Mouse (Mus musculus) bone marrow macrophage, adult 2 months (primary cell): ENCODE data around the gene C9orf72.

ENCODE experiments used
- CTCF ChIP-seq: IDR thresholded peaks from 2 replicates; pipeline ENCODE4 v1.5.1; 2012; ENCODE audit warnings: low read depth, mild to moderate bottlenecking, low read length, moderate library complexity
- POLR2A ChIP-seq: IDR thresholded peaks from 2 replicates; pipeline ENCODE4 v1.6.1; 2012; ENCODE audit warnings: mild to moderate bottlenecking, low read depth, low read length, borderline replicate concordance

DNA sequence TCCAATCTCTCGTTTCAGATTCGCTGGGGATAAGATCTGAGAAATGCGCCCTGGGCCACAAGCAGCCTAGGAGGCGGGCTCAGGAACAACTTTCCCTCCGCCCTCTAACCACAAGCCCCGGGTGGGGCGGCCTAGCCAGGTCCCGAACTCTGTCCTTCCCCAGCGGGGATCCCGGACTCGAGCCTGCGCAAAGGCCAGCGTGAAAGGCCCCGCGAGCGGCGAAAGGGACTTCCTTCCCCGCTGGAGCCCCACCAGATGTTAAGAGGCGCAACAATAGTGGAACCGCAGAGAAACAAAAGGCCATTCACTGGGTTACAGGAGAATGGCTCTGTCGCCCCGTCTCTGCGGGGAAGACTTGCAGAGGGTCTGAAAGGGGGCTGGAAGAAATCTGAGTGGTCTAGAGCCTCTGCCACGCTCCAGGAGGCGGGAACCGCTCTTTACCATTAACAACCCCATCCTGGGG lies 69.8 kb downstream of the C9orf72 start:
- no peak for TF ChIP-seq POLR2A
- TF ChIP-seq CTCF, result no peak
